Mouse (Mus musculus) bone marrow, adult 2 months (tissue): ENCODE measurements around the gene Ctu2.

ENCODE experiments used
- CTCF ChIP-seq: fragments of 200-500 bp; IDR thresholded peaks from 2 replicates; pipeline ENCODE4 v1.5.1; 2011; ENCODE audit warnings: low read length, control low read depth; ENCODE audit not compliant: control insufficient read depth, insufficient read depth
- POLR2A ChIP-seq: fragments of 200-500 bp; IDR thresholded peaks from 2 replicates; pipeline ENCODE4 v1.6.1; 2011; ENCODE audit warnings: low read depth, mild to moderate bottlenecking, control low read depth, low read length, borderline replicate concordance; ENCODE audit not compliant: control insufficient read depth

DNA sequence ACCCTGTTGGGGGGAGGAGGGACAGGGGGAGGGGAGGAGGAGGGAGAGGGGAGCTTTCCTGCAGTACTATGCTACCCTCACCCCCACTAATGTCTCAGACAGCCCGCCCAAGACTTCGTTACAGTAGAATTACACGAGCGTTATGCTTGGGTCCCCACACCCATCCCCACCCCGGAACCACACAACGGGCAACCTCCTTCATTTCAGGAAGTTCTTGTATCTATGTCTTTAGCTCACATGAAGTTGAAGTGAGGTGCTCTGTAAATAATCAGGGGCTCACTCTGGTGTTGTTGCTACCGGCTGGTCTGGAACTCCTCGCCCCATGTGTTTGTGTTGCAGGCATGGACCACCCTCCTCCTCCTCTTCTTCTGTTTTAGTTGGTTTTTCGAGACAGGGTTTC is 47.8 kb upstream of the Ctu2 start:
- no peak for TF ChIP-seq CTCF
- TF ChIP-seq POLR2A = no peak
